Mouse (Mus musculus) left cerebral cortex, adult 11 months (tissue): ENCODE measurements around the gene Olr1.

Experiments used
- DNase-seq: peaks from one replicate; pipeline ENCODE4 v3.0.0; 2022; ENCODE audit warnings: low spot score

Gene Olr1

DNA sequence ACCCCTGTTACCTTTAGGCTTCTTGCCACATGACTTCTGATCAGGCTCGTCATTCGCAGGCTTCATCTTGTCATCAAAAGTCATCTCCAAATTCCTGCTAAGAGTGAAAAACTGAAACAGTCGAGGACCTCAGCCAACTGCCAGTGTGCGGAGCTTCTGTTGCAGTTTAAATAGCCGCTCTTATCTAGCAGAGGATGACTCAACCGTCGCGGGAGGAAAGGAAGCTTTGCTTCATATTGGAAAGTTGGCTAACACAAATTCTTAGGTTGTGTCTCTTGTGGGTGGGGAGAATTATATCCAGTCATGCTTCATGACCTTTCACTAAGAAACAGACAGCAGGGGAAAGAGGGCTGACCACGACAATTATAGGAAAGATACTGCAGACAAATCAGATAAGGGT lies at the start of gene Olr1:
Olr1 (minus strand) TSS at position 142 of the 400 bp plus-strand sequence.
- DNase-seq: no peak

DNA sequence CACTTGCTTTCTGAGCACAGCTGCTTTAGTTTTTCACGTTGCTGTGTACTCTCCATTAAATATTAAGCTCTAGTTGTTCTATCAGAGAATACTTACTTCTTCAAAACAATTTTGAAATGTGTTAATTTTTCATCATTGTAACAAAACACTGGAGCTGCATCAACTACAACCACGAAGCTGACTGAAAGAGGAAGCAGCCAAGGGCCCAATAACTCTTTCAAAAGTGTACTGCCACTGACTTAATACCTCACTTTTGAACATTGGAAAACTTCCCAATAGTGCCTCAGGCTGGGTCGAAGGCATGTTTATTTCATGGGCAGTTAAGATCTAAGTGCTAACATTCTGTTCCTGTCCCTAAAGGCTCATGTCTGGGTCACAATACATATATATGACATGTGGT lies 41.0 kb upstream of the Olr1 start:
- DNase-seq: no peak

DNA sequence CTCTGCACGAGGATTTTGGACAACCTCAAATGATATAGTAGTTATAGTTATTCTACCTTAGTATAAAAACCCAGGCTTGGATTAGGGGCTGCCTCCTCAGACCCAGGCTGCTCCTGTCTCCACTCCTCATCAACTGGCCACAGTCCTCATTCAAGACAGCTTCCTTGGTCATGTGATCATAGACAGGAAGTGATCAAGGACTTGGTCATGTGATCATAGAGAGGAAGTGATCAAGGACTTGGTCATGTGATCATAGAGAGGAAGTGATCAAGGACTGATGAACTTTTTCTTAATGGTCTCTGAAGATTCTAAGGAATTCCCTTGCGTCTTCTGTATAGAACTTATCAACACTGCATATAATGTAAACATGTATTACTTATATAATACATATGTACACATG lies 40.3 kb upstream of the Olr1 start:
- no peak for DNase-seq

- DNase-seq: peak; percentile 58
These were observed 37.0 kb upstream of the Olr1 start for GRCm38 (mm10) chr6:129543709-129544606.

- no peak for DNase-seq
These were observed 35.6 kb upstream of the Olr1 start for GRCm38 (mm10) chr6:129542540-129542939.

- no peak for DNase-seq
These were observed 35.0 kb upstream of the Olr1 start for GRCm38 (mm10) chr6:129541931-129542330.

- DNase-seq: no peak
These were observed 31.6 kb upstream of the Olr1 start for GRCm38 (mm10) chr6:129538555-129538954.

DNA sequence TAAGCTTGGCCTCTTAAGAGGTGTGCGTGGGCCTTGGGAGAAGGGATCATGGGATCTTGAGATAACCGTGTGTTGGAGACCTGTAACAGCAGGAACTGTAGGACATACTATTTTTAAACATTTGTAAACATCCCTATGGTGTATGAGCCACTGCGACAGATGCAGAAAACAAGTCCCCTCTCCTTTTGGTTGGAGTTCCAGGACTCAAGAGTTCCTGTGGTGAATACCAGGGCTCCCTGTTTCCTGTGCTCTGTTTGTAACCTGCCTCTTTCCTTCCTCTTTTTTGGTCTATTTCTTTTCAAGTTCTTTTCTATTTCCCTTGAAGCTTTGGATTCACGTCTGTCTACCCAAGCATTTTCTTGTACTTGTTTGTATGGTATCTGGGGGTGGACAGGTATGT lies 28.8 kb upstream of the Olr1 start:
- DNase-seq: no peak

GRCm38 (mm10) chr6:129534627-129535190 lies 27.7 kb upstream of the Olr1 start:
- no peak for DNase-seq

DNA sequence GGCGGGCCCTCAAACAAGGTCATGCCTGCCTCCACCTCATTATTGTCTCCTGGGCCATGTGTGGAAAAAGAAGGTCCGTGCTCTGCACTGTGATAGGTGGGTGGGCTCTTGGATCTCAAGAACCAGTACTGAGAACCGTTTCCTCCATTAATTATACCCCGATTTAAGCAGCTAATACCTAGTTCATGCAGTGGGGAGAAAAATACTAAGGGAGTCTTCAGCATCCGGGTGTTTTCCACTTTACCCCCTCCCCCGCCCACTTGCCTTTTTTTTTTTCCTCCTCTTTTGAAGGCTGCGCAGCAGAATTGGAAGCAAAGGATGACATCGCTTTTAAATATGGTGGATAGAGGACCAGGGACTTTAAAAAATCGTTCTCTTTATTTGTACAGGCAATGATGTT lies 27.1 kb upstream of the Olr1 start:
- no peak for DNase-seq

DNA sequence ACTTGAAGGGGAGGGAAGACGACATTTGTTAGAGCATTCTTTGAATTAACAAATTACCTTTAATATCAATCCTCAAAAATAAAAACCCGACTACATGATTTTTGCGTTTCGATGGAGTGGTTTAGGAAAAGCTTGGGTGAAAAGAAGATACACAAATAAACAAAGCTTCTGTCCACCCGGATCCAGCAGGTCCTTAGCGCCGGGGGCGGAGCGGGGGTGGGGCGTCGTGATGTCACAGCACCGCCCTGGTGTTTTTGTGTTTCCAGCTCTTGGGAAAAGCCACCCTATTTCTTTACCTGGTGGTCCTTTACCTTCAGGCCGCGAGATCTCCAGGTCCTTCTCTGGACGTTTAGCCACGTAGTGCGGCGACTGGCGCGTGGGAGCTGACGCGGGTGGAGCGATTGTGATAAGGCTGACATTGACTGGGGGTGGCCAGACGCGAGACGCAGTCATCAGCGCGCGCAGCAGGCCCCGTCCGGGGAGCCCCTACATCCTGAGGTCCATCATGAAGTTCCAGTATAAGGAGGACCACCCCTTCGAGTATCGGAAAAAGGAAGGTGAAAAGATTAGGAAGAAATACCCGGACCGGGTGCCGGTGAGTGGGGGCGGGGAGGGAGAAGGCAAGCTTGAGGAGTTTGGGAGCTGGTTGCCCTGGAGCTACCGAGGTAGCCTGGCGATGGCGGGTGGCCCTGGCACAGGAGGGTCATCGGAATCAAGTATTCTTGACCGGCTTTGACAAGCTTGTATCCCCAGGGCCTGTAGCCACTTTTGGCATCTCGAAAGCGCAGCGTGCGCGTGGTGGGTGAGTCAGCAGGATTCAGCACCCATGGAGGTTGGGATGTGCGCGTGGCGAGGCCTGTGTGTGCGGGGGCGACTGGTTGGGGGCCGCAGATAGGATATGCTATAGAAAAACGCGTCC lies 26.2 kb upstream of the Olr1 start, which contains the start of gene Gabarapl1:
Gabarapl1 (plus strand) TSS at position 219 of the 919 bp plus-strand sequence.
- peak; percentile 75 for DNase-seq

GRCm38 (mm10) chr6:129532556-129532941 lies 25.6 kb upstream of the Olr1 start:
- DNase-seq: no peak

GRCm38 (mm10) chr6:129530261-129530660 lies 23.3 kb upstream of the Olr1 start:
- DNase-seq: no peak

DNA sequence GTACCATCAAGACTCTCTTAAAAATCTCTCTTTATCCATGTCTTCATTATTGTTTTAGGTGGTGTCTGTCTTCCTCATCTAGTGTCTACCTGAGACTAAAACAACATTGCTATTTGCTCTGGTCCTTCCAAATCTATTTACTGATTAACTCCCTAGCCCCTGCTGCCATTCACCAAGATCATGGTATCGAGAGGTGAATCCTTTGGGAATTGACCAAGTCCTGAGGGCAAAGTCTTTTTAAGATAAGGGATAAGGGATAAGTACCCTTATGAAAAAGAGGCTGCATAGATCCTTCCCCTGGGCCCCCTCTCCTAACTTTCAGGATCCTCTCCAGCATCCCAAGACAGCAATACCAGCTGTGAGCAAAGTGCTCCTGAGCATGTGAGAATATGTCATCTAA lies 22.6 kb upstream of the Olr1 start:
- DNase-seq: no peak

GRCm38 (mm10) chr6:129527416-129527815 lies 20.5 kb upstream of the Olr1 start:
- no peak for DNase-seq

DNA sequence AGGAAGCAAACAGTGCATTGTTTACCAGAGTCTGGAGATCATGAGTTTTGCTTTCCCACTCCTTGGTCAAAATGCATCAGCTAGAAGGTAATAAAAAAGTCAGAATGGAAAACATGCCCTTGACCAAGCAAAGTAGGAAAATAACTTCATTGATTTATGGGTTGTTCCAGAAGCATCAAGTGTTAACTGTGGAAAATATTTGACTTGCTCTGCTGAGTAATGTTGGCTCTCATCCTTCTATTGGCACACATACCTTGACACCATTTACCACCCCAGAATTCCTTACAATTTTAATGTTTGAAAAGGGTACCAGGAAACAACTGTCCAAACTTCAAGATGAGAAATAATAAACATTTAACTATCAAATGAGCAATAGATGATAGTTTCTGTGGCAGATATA lies 19.1 kb upstream of the Olr1 start:
- DNase-seq: no peak

DNA sequence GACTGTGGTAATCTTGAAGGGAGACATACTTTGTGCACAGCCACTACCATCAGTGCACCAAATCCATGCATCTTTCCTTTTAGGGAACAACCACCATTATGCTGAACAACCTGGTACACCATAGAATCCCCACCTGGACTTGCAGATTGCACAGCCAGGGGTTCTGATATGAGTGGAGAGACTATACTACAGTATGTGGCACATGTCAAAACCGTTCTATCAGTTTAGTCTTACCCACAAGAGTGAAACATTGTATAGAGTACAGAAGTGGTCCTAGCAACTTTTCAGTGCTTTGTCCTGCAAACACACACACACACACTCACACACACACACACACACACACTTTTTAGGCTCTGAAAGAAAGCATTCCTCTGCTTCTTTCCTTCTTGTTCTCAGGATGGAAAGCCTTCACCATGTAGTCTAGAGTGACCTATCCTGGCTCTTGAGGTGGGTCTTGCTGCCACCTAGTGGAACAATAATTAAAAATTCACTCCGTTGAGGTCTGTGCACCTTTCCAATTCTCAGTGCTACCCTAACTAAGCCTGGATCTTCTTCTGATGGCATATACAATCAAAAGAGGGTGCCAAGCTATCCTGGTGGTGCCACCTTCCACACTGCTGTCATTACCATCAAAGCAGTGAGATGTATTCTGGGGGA lies 10.9 kb upstream of the Olr1 start:
- no peak for DNase-seq

GRCm38 (mm10) chr6:129516388-129516787 lies 9.4 kb upstream of the Olr1 start:
- DNase-seq: no peak

- no peak for DNase-seq
These were observed 8.1 kb upstream of the Olr1 start for GRCm38 (mm10) chr6:129515068-129515467.

GRCm38 (mm10) chr6:129514376-129514775 lies 7.4 kb upstream of the Olr1 start:
- no peak for DNase-seq

DNA sequence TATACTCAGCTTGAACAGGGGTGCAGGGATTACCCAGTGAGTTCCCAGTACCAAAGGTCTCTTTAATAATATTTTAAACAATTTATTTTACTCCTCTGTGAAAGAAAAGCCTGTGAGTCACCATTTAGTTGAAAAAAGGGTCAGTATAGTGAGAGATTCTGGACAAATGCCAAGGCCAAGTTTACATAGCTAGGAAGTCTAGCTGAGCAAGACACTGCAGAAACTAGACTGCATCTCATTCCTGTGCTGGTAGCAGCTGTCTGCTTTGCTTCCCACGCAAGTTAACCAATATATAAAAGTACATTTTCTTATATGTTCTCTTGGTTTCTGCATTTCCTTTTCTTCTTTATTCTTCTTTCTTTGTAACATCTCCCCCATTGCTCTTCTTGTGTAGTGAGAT lies 6.4 kb upstream of the Olr1 start:
- no peak for DNase-seq

GRCm38 (mm10) chr6:129512868-129513267 lies 5.9 kb upstream of the Olr1 start:
- DNase-seq: no peak
